Mouse (Mus musculus): ENCODE data around the gene Aldh3a1. TPM values are rescaled to one million over a fixed set of nuclear protein-coding genes. Genes with fewer than 3 reads are reported as not detected.

Aldh3a1 gene
- polyA plus RNA-seq, 1 experiment from 2014 or later, result not detected

DNA sequence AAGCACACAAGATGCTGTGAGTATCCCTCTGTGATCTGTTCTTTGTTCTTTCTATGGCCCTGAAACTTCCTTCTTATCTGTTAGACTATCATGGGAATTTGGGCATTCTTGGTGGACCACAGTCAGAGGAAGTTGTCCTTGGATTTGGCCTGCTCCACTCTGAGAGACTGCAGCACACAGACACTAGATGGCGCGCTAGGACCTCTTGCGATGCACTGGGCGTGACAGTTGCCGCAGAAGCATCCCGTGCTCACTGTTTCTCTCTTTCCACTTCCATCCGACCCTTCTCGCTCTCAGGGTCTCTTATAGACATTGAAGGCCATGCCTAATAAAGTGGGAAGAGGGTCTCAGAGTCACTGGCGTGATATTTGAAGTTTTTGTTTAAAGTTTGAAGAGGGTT lies 13.9 kb upstream of the Aldh3a1 start:
- peak; percentile 87 for TF ChIP-seq CTCF (IDR thresholded peaks at IDR 0.05)
- POLR2A ChIA-PET, result no interaction called here
- DNase-seq (ENCODE audit: low read depth, low spot score), result no peak
- H3K27me3 ChIP-seq, result peaks cover 9% of the 10 kb centered on the region
- ATAC-seq, result peak; percentile 47
- in situ Hi-C loops (cut with MboI; ENCODE audit: low pct_unique_long_range_greater_than_20kb), result loop anchor here (5.0 kb wide), 1 partner anchor 219 kb away; no protein-coding TSS in a partner anchor
- CTCF ChIA-PET, result interaction anchor here (0.7 to 1.2 kb wide), 3 partner anchors 8 to 196 kb away, joined by 3 to 4 read pairs (median 3); no protein-coding TSS in a partner anchor

GRCm38 (mm10) chr11:61196616-61197353 lies 10.6 kb upstream of the Aldh3a1 start:
- POLR2A ChIA-PET, result no interaction called here
- CTCF ChIA-PET, result no interaction called here
- no peaks in the 10 kb centered on the region for H3K27me3 ChIP-seq
- no peak for TF ChIP-seq CTCF (IDR thresholded peaks at IDR 0.05)
- in situ Hi-C loops (cut with MboI; ENCODE audit: low pct_unique_long_range_greater_than_20kb), result no loop called here
- ATAC-seq, result no peak
- DNase-seq (ENCODE audit: low read depth, low spot score), result no peak

GRCm38 (mm10) chr11:61197935-61198334 lies 9.4 kb upstream of the Aldh3a1 start:
- DNase-seq (ENCODE audit: low read depth, low spot score) (no peak), ATAC-seq (no peak)
- in situ Hi-C loops (cut with MboI; ENCODE audit: low pct_unique_long_range_greater_than_20kb), result no loop called here
- no peaks in the 10 kb centered on the region for H3K27me3 ChIP-seq
- ChIA-PET POLR2A (interaction anchor here (0.6 kb wide), 1 partner anchor 335 kb away, joined by 3 read pairs; no protein-coding TSS in a partner anchor), CTCF (no interaction called here)
- TF ChIP-seq CTCF (IDR thresholded peaks at IDR 0.05), result no peak

- ChIA-PET POLR2A (no interaction called here), CTCF (no interaction called here)
- TF ChIP-seq CTCF (IDR thresholded peaks at IDR 0.05), result no peak
- no peaks in the 10 kb centered on the region for H3K27me3 ChIP-seq
- ATAC-seq, result no peak
- in situ Hi-C loops (cut with MboI; ENCODE audit: low pct_unique_long_range_greater_than_20kb), result no loop called here
- DNase-seq (ENCODE audit: low read depth, low spot score), result no peak
Observed at GRCm38 (mm10) chr11:61199620-61200362, 7.5 kb upstream of the Aldh3a1 start.

DNA sequence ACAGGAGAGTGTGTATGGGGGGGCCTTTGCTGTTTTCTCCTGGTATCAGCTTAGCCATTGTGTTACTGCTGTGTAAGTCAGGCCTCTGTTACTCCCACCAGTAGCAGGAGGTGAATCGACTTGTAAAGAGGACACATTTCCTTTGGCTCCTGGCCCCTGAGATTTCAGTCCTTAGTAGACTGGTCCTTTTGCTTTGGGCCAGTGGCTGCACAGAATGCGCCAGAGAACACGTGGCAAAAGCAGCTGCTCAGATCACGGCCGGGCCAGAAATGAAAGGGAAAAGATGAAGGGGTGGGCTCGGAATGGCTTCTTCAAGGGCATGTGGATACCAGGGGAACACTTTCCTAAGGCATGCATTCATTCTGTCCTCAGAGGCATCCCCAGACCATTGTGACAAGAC lies 5.2 kb upstream of the Aldh3a1 start:
- no peaks in the 10 kb centered on the region for H3K27me3 ChIP-seq
- no peak for ATAC-seq
- POLR2A ChIA-PET, result no interaction called here
- TF ChIP-seq CTCF (IDR thresholded peaks at IDR 0.05), result no peak
- no peak for DNase-seq (ENCODE audit: low read depth, low spot score)
- CTCF ChIA-PET, result interaction anchor here (0.8 kb wide), 1 partner anchor 11 kb away, joined by 3 read pairs; no protein-coding TSS in a partner anchor
- in situ Hi-C loops (cut with MboI; ENCODE audit: low pct_unique_long_range_greater_than_20kb), result no loop called here

- ChIA-PET CTCF (interaction anchor here (0.8 kb wide), 1 partner anchor 12 kb away, joined by 3 read pairs; no protein-coding TSS in a partner anchor), POLR2A (no interaction called here)
- peaks cover 4% of the 10 kb centered on the region for H3K27me3 ChIP-seq
- DNase-seq (ENCODE audit: low read depth, low spot score), result no peak
- in situ Hi-C loops (cut with MboI; ENCODE audit: low pct_unique_long_range_greater_than_20kb), result no loop called here
- ATAC-seq, result no peak
- no peak for TF ChIP-seq CTCF (IDR thresholded peaks at IDR 0.05)
Observed at GRCm38 (mm10) chr11:61202810-61203209, 4.5 kb upstream of the Aldh3a1 start.

GRCm38 (mm10) chr11:61205167-61205950 lies 2.0 kb upstream of the Aldh3a1 start:
- CTCF ChIA-PET, result no interaction called here
- no peak for TF ChIP-seq CTCF (IDR thresholded peaks at IDR 0.05)
- POLR2A ChIA-PET, result interaction anchor here (0.6 kb wide), 1 partner anchor 515 kb away, joined by 3 read pairs; the partner anchor contains the start of gene Slc5a10

GRCm38 (mm10) chr11:61206136-61206535 lies 1.2 kb upstream of the Aldh3a1 start:
- POLR2A ChIA-PET, result no interaction called here
- DNase-seq (ENCODE audit: low read depth, low spot score), result no peak

More at GRCm38 (mm10) chr11:61205167-61205950, 2.0 kb upstream of the Aldh3a1 start:
- in situ Hi-C loops (cut with MboI; ENCODE audit: low pct_unique_long_range_greater_than_20kb), result no loop called here
- peaks cover 17% of the 10 kb centered on the region for H3K27me3 ChIP-seq
- DNase-seq (ENCODE audit: low read depth, low spot score), result no peak
- no peak for ATAC-seq

GRCm38 (mm10) chr11:61208316-61208715 lies 979 bp downstream of the Aldh3a1 start:
- peaks cover 38% of the 10 kb centered on the region for H3K27me3 ChIP-seq
- ChIA-PET CTCF (no interaction called here), POLR2A (no interaction called here)
- in situ Hi-C loops (cut with MboI; ENCODE audit: low pct_unique_long_range_greater_than_20kb), result no loop called here
- DNase-seq (ENCODE audit: low read depth, low spot score) (no peak), ATAC-seq (no peak)
- TF ChIP-seq CTCF (IDR thresholded peaks at IDR 0.05), result no peak

More at GRCm38 (mm10) chr11:61206136-61206535, 1.2 kb upstream of the Aldh3a1 start:
- in situ Hi-C loops (cut with MboI; ENCODE audit: low pct_unique_long_range_greater_than_20kb), result no loop called here
- ATAC-seq, result no peak
- CTCF ChIA-PET, result no interaction called here
- no peak for TF ChIP-seq CTCF (IDR thresholded peaks at IDR 0.05)
- peaks cover 22% of the 10 kb centered on the region for H3K27me3 ChIP-seq

- CTCF ChIA-PET, result no interaction called here
- DNase-seq (ENCODE audit: low read depth, low spot score) (no peak), ATAC-seq (no peak)
- POLR2A ChIA-PET, result no interaction called here
- TF ChIP-seq CTCF (IDR thresholded peaks at IDR 0.05), result no peak
- in situ Hi-C loops (cut with MboI; ENCODE audit: low pct_unique_long_range_greater_than_20kb), result no loop called here
- H3K27me3 ChIP-seq, result peaks cover 44% of the 10 kb centered on the region
Observed at GRCm38 (mm10) chr11:61212102-61212501, 4.8 kb downstream of the Aldh3a1 start.

Measured in Patski (cell line).